Mouse (Mus musculus): Measurements from ENCODE around the gene Serpinb11. TPM values are rescaled to one million over a fixed set of nuclear protein-coding genes. Genes with fewer than 3 reads are reported as not detected.

Gene Serpinb11
- polyA plus RNA-seq, 1 experiment from 2014 or later = 14.5 TPM

Other genes with a start within 250 kb of the Serpinb11 start
- gene Serpinb3b, start 82.8 kb upstream of the Serpinb11 start, polyA plus RNA-seq (2015; fragmentation: Nextera tagmentation; extraction: Ambion mirVana) = not detected in 2 replicates
- gene Serpinb3c, start 82.8 kb upstream of the Serpinb11 start, polyA plus RNA-seq (2015; fragmentation: Nextera tagmentation; extraction: Ambion mirVana) = not detected in 2 replicates
- 0.35 and 0.45 TPM in 2 replicates for gene Serpinb7, start 38.5 kb downstream of the Serpinb11 start, polyA plus RNA-seq (2015; fragmentation: Nextera tagmentation; extraction: Ambion mirVana)
- gene Serpinb2, start 150.2 kb downstream of the Serpinb11 start, polyA plus RNA-seq (2015; fragmentation: Nextera tagmentation; extraction: Ambion mirVana) = 2.2 and 4.7 TPM in 2 replicates
- gene Serpinb8, start 228.8 kb downstream of the Serpinb11 start, polyA plus RNA-seq (2015; fragmentation: Nextera tagmentation; extraction: Ambion mirVana) = 8.9 and 14.0 TPM in 2 replicates

All from stomach, embryonic 16.5 days (tissue).